Comparison of ENCODE assay signal across 24 mouse cellular contexts in genomic region chr8:122357641-122358040, GRCm38 (mm10). TPM values are rescaled to one million over a fixed set of nuclear protein-coding genes. Genes with fewer than 3 reads are reported as not detected.
DNase-seq lines count a peak whose midpoint lies in the region; ATAC-seq and TF ChIP-seq lines count a peak whose summit lies in the region.
"Had no signal": no experiment of that assay in that cellular context is flagged by ENCODE, and none has a peak within 500 bp of the region (broad histone marks: within the 10 kb centered on the region; RNA-seq: fewer than 3 reads in every experiment).

No protein-coding gene starts in this region.

- peaks cover 93% of the 10 kb centered on the region for H3K4me1 ChIP-seq in megakaryocyte, embryonic 14.5 days
- peaks cover 7% of the 10 kb centered on the region; the same call in 1 of the 2 replicates for H3K4me1 ChIP-seq in hindbrain, postnatal 0 days (ENCODE audit: insufficient read depth, low read length)
- H3K4me1 ChIP-seq: forebrain, embryonic 10.5 days; forebrain, embryonic 12.5 days had no signal

- ATAC-seq in megakaryocyte, adult 5-6 weeks (ENCODE audit: poor library complexity, severe bottlenecking) = no peak
- no peak for ATAC-seq in hindbrain, postnatal 0 days
- ATAC-seq: forebrain, embryonic 14.5 days; forebrain, embryonic 16.5 days had no signal

- no peaks in the 10 kb centered on the region for H3K36me3 ChIP-seq in megakaryocyte, embryonic 14.5 days (replicated peaks; ENCODE audit: low read length)
- H3K36me3 ChIP-seq in hindbrain, postnatal 0 days (ENCODE audit: insufficient read depth, low read length) = no peaks in the 10 kb centered on the region
- H3K36me3 ChIP-seq: embryonic facial prominence, embryonic 13.5 days; embryonic facial prominence, embryonic 15.5 days; forebrain, embryonic 10.5 days; forebrain, embryonic 12.5 days had no signal

- peak; percentile 50 to 58 for DNase-seq in cerebellum, postnatal 14 days
- DNase-seq in cerebellum, postnatal 4 days (ENCODE audit: low spot score in 2 of 2) = no peak
- no peak for DNase-seq in hindbrain, postnatal 0 days (ENCODE audit: low spot score)
- DNase-seq: adrenal gland, adult 2 months; adrenal gland, postnatal 10 days; adrenal gland, postnatal 25 days; cerebellum, adult 11 months; cerebellum, adult 18-20 months; cerebellum, adult 8-10 months; cerebellum, postnatal 25 days; embryo, embryonic 11 days had no signal

- H3K9ac ChIP-seq in hindbrain, postnatal 0 days (replicated peaks; ENCODE audit: low read length) = no peak overlapping the region
- H3K9ac ChIP-seq: embryonic facial prominence, embryonic 13.5 days; embryonic facial prominence, embryonic 15.5 days; forebrain, embryonic 12.5 days had no signal

- peaks cover 38% of the 10 kb centered on the region for H3K27me3 ChIP-seq in megakaryocyte, embryonic 14.5 days (replicated peaks)
- H3K27me3 ChIP-seq in hindbrain, postnatal 0 days (ENCODE audit: insufficient read depth, low read length) = no peaks in the 10 kb centered on the region
- H3K27me3 ChIP-seq: embryonic facial prominence, embryonic 15.5 days had no signal

- no peak for TF ChIP-seq CTCF in hindbrain, postnatal 0 days (IDR thresholded peaks at IDR 0.05; ENCODE audit: low read depth)

- no peak overlapping the region for H3K4me2 ChIP-seq in hindbrain, postnatal 0 days (ENCODE audit: low read depth, low read length)
- H3K4me2 ChIP-seq: embryonic facial prominence, embryonic 13.5 days; embryonic facial prominence, embryonic 15.5 days; forebrain, embryonic 12.5 days had no signal

- 65% methylated on average over 5 of the region's 5 CpGs for WGBS in hindbrain, postnatal 0 days

- no peak overlapping the region for H3K27ac ChIP-seq in hindbrain, postnatal 0 days
- H3K27ac ChIP-seq: embryonic facial prominence, embryonic 13.5 days; embryonic facial prominence, embryonic 15.5 days; forebrain, embryonic 10.5 days; forebrain, embryonic 12.5 days had no signal

- H3K4me3 ChIP-seq in megakaryocyte, embryonic 14.5 days (replicated peaks) = peak overlapping the region; percentile 26
- H3K4me3 ChIP-seq in hindbrain, postnatal 0 days (ENCODE audit: low read length) = no peak overlapping the region
- H3K4me3 ChIP-seq: embryonic facial prominence, embryonic 13.5 days; embryonic facial prominence, embryonic 15.5 days; erythroblast, embryonic 14.5 days; forebrain, embryonic 10.5 days; forebrain, embryonic 12.5 days had no signal

- no peaks in the 10 kb centered on the region for H3K9me3 ChIP-seq in megakaryocyte, embryonic 14.5 days
- no peaks in the 10 kb centered on the region for H3K9me3 ChIP-seq in hindbrain, postnatal 0 days (ENCODE audit: low read length)
- H3K9me3 ChIP-seq: embryonic facial prominence, embryonic 13.5 days; embryonic facial prominence, embryonic 15.5 days; forebrain, embryonic 10.5 days; forebrain, embryonic 12.5 days had no signal

RNA-seq across cellular contexts. Expression of gene Trhr2, which starts 2.9 kb away (rescaled TPM):
- 1.8 TPM in 1 of 2 replicates, not detected in the other for polyA plus RNA-seq in megakaryocyte, embryonic 14.5 days (2012; ENCODE audit: insufficient read depth, low replicate concordance)
- not detected in 2 replicates for total RNA-seq in megakaryocyte, adult 5-6 weeks (2015)
- not detected in 2 replicates for total RNA-seq in megakaryocyte, adult 5-6 weeks (2017)
- 2.0 and 3.2 TPM in 2 replicates for total RNA-seq in hindbrain, postnatal 0 days (2014; rRNA removed)
- polyA plus RNA-seq in hindbrain, postnatal 0 days (2015; fragmentation: Nextera tagmentation; extraction: Ambion mirVana) = 0.45 and 0.57 TPM in 2 replicates
- total RNA-seq: adrenal gland, adult 2 months; adrenal gland, postnatal 10 days; adrenal gland, postnatal 25 days; adrenal gland, postnatal 4 days; common myeloid progenitor, adult 5-6 weeks; ES-E14 had no signal
- polyA plus RNA-seq: adrenal gland, adult 2 months; embryonic facial prominence, embryonic 11.5 days; erythroblast, embryonic 14.5 days; forebrain, embryonic 10.5 days; forebrain, embryonic 12.5 days; forebrain, embryonic 14.5 days; forebrain, embryonic 16.5 days had no signal

RNA-seq across cellular contexts. Expression of gene Zc3h18, which starts 18.8 kb away (rescaled TPM):
- 80.4 and 130 TPM in 2 replicates for polyA plus RNA-seq in megakaryocyte, embryonic 14.5 days (2012; ENCODE audit: insufficient read depth, low replicate concordance)
- 19.6 and 22.0 TPM in 2 replicates for total RNA-seq in megakaryocyte, adult 5-6 weeks (2015)
- total RNA-seq in megakaryocyte, adult 5-6 weeks (2017) = 50.2 and 63.1 TPM in 2 replicates
- total RNA-seq in hindbrain, postnatal 0 days (2014; rRNA removed) = 24.4 and 25.6 TPM in 2 replicates
- polyA plus RNA-seq in hindbrain, postnatal 0 days (2015; fragmentation: Nextera tagmentation; extraction: Ambion mirVana) = 25.2 and 25.3 TPM in 2 replicates

Comparison
In these comparisons a context has a peak if more than half of its experiments do, and no peak if none do; other contexts are left out.
1. DNase-seq: peak in cerebellum, postnatal 14 days (2 of 2); none in cerebellum, postnatal 4 days (0 of 2) and hindbrain, postnatal 0 days (single experiment).